Mouse (Mus musculus) brain, embryonic 14.5 days (tissue): Measurements from ENCODE around the gene Ccdc88a.

Source experiments
- CTCF ChIP-seq: fragments of 200-500 bp; IDR thresholded peaks from 2 replicates; pipeline ENCODE4 v1.5.1; 2012; ENCODE audit warnings: inconsistent platforms, mild to moderate bottlenecking, moderate library complexity, borderline replicate concordance; ENCODE audit not compliant: insufficient read depth, insufficient read length; ENCODE audit errors: extremely low read depth
- POLR2A ChIP-seq: fragments of 200-500 bp; IDR thresholded peaks from 2 replicates; pipeline ENCODE4 v1.6.1; 2012; ENCODE audit warnings: mild to moderate bottlenecking, inconsistent platforms, borderline replicate concordance; ENCODE audit not compliant: poor library complexity, insufficient read depth, insufficient read length, severe bottlenecking; ENCODE audit errors: extremely low read depth

DNA sequence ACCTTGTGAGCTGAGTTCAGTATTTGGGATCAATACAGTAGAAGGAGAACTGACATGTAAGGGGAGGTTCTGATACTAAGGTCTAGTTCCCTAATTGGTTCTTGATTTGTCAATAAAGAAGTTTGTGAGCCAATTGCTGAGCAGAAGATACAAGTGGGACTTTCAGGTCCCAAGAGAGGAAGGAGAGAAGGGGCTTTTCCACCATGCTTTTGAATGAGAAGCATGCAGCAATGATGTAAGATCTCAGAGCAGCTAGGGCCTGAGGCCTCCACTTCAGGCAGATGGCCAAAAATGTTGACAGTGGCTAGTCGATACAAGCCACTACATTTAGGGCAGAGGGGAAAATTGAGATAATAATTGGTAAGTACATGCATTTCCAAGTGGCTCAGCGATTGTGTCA is 32.2 kb upstream of the Ccdc88a start:
- TF ChIP-seq CTCF (no peak), POLR2A (no peak)
